In genomic region chr17:35978811-35979400, GRCm38 (mm10) we compare ENCODE assay signal across 8 mouse cellular contexts. TPM values are rescaled to one million over a fixed set of nuclear protein-coding genes. Genes with fewer than 3 reads are reported as not detected.
DNase-seq lines count a peak whose midpoint lies in the region; ATAC-seq and TF ChIP-seq lines count a peak whose summit lies in the region.

No protein-coding gene starts in this region.

- intact Hi-C loops in gastrocnemius, adult 2 months (cut with DNase I) = no loop called here

- H3K4me1 ChIP-seq in limb, embryonic 10.5 days = peaks cover 22% of the 10 kb centered on the region
- H3K4me1 ChIP-seq in midbrain, embryonic 12.5 days = peaks cover 21% of the 10 kb centered on the region

- no peaks in the 10 kb centered on the region for H3K9me3 ChIP-seq in limb, embryonic 10.5 days (replicated peaks)
- no peaks in the 10 kb centered on the region for H3K9me3 ChIP-seq in midbrain, embryonic 12.5 days

- DNase-seq in gastrocnemius, adult 2 months = peak; percentile 87
- DNase-seq in gastrocnemius, adult 8-10 months (ENCODE audit: low spot score in 2 of 2) = no peak
- DNase-seq in A20 (ENCODE audit: low read depth, low spot score) = peak; percentile 97
- peak; percentile 93 for DNase-seq in limb, embryonic 10.5 days (ENCODE audit: low spot score)
- DNase-seq in thymus, postnatal 36 days = peak; percentile 78 to 81

- no peaks in the 10 kb centered on the region for H3K27me3 ChIP-seq in limb, embryonic 10.5 days (ENCODE audit: low read depth, poor library complexity, severe bottlenecking)
- H3K27me3 ChIP-seq in midbrain, embryonic 12.5 days = no peaks in the 10 kb centered on the region

- H3K4me3 ChIP-seq in gastrocnemius, adult 2 months = peak overlapping the region; percentile 96
- peak overlapping the region; percentile 95 for H3K4me3 ChIP-seq in limb, embryonic 10.5 days
- H3K4me3 ChIP-seq in midbrain, embryonic 12.5 days = peak overlapping the region; percentile 94

- peak overlapping the region; percentile 74 for H3K9ac ChIP-seq in midbrain, embryonic 12.5 days (replicated peaks)

- no peak for TF ChIP-seq CTCF in gastrocnemius, adult 2 months (IDR thresholded peaks at IDR 0.05)

- H3K27ac ChIP-seq in gastrocnemius, adult 2 months = peak overlapping the region; percentile 94
- peak overlapping the region; percentile 95 for H3K27ac ChIP-seq in limb, embryonic 10.5 days
- peak overlapping the region; percentile 94 for H3K27ac ChIP-seq in midbrain, embryonic 12.5 days (replicated peaks)

- WGBS in limb, embryonic 10.5 days = under 1% methylated on average over 41 of the region's 41 CpGs
- under 1% methylated on average over 41 of the region's 41 CpGs for WGBS in midbrain, embryonic 12.5 days

- peaks cover 59% of the 10 kb centered on the region for H3K36me3 ChIP-seq in limb, embryonic 10.5 days
- H3K36me3 ChIP-seq in midbrain, embryonic 12.5 days = peaks cover 41% of the 10 kb centered on the region

- H3K4me2 ChIP-seq in midbrain, embryonic 12.5 days (replicated peaks) = peak overlapping the region; percentile 84

- ATAC-seq in common myeloid progenitor, adult 5-6 weeks (replicated peaks; ENCODE audit: low read depth, poor library complexity, severe bottlenecking) = peak; percentile 11
- ATAC-seq in granulocyte monocyte progenitor cell, adult 5-6 weeks (replicated peaks; ENCODE audit: poor library complexity, severe bottlenecking) = peak; percentile 11
- peak; percentile 86 for ATAC-seq in midbrain, embryonic 12.5 days (ENCODE audit: low FRiP score, low read depth)

RNA-seq across cellular contexts. Expression of gene Gnl1, which starts 0.7 kb away (rescaled TPM):
- 10 to 100 TPM; 19.8 to 20.9 TPM for total RNA-seq in gastrocnemius, adult 2 months (2021)
- total RNA-seq in gastrocnemius, adult 8-10 months (2022) = 10 to 100 TPM; 24.1 to 31.8 (median 29.1) TPM
- total RNA-seq in common myeloid progenitor, adult 5-6 weeks (2017) = 23.0 and 23.1 TPM in 2 replicates
- total RNA-seq in granulocyte monocyte progenitor cell, adult 5-6 weeks (2014; fragmentation: Nextera tagmentation) = 21.5 and 21.7 TPM in 2 replicates
- total RNA-seq in granulocyte monocyte progenitor cell, adult 5-6 weeks (2017) = 18.3 and 20.9 TPM in 2 replicates
- polyA plus RNA-seq in limb, embryonic 10.5 days (2016; fragmentation: Nextera tagmentation; extraction: Ambion mirVana) = 61.6 and 63.1 TPM in 2 replicates
- polyA plus RNA-seq in midbrain, embryonic 12.5 days (2016; fragmentation: Nextera tagmentation; extraction: Ambion mirVana) = 48.5 and 52.0 TPM in 2 replicates

RNA-seq across cellular contexts. Expression of gene Prr3, which starts 1.1 kb away (rescaled TPM):
- total RNA-seq in gastrocnemius, adult 2 months (2021) = 1 to 10 TPM; 2.6 to 2.8 TPM
- 1 to 10 TPM; 1.5 to 2.5 (median 1.9) TPM for total RNA-seq in gastrocnemius, adult 8-10 months (2022)
- total RNA-seq in common myeloid progenitor, adult 5-6 weeks (2017) = 8.3 and 9.7 TPM in 2 replicates
- 38.2 and 59.1 TPM in 2 replicates for total RNA-seq in granulocyte monocyte progenitor cell, adult 5-6 weeks (2014; fragmentation: Nextera tagmentation)
- 15.0 and 16.4 TPM in 2 replicates for total RNA-seq in granulocyte monocyte progenitor cell, adult 5-6 weeks (2017)
- polyA plus RNA-seq in limb, embryonic 10.5 days (2016; fragmentation: Nextera tagmentation; extraction: Ambion mirVana) = 44.9 and 49.4 TPM in 2 replicates
- polyA plus RNA-seq in midbrain, embryonic 12.5 days (2016; fragmentation: Nextera tagmentation; extraction: Ambion mirVana) = 49.2 and 53.4 TPM in 2 replicates

RNA-seq across cellular contexts. Expression of gene Abcf1, which starts 9.3 kb away (rescaled TPM):
- total RNA-seq in gastrocnemius, adult 2 months (2021) = 10 to 100 TPM; 72.1 to 74.9 TPM
- total RNA-seq in gastrocnemius, adult 8-10 months (2022) = 10 to 100 TPM; 74.2 to 79.3 (median 78.7) TPM
- total RNA-seq in common myeloid progenitor, adult 5-6 weeks (2017) = 236 and 291 TPM in 2 replicates
- 74.4 and 92.3 TPM in 2 replicates for total RNA-seq in granulocyte monocyte progenitor cell, adult 5-6 weeks (2014; fragmentation: Nextera tagmentation)
- total RNA-seq in granulocyte monocyte progenitor cell, adult 5-6 weeks (2017) = 165 and 231 TPM in 2 replicates
- 98.3 and 109 TPM in 2 replicates for polyA plus RNA-seq in limb, embryonic 10.5 days (2016; fragmentation: Nextera tagmentation; extraction: Ambion mirVana)
- 104 and 118 TPM in 2 replicates for polyA plus RNA-seq in midbrain, embryonic 12.5 days (2016; fragmentation: Nextera tagmentation; extraction: Ambion mirVana)

RNA-seq across cellular contexts. Expression of gene H2-T24, which starts 41.5 kb away (rescaled TPM):
- 1 to 10 TPM; 2.0 to 2.5 TPM for total RNA-seq in gastrocnemius, adult 2 months (2021)
- total RNA-seq in gastrocnemius, adult 8-10 months (2022) = 1 to 10 TPM in 1 of 4 experiments, under 1 TPM in 3; 0.82 to 1.6 (median 0.93) TPM
- total RNA-seq in common myeloid progenitor, adult 5-6 weeks (2017) = 15.3 and 16.4 TPM in 2 replicates
- 2.1 and 4.6 TPM in 2 replicates for total RNA-seq in granulocyte monocyte progenitor cell, adult 5-6 weeks (2014; fragmentation: Nextera tagmentation)
- total RNA-seq in granulocyte monocyte progenitor cell, adult 5-6 weeks (2017) = 7.8 and 8.8 TPM in 2 replicates
- 3.2 and 4.0 TPM in 2 replicates for polyA plus RNA-seq in limb, embryonic 10.5 days (2016; fragmentation: Nextera tagmentation; extraction: Ambion mirVana)
- polyA plus RNA-seq in midbrain, embryonic 12.5 days (2016; fragmentation: Nextera tagmentation; extraction: Ambion mirVana) = 4.1 and 5.0 TPM in 2 replicates

RNA-seq across cellular contexts. Expression of gene H2-T23, which starts 53.7 kb away (rescaled TPM):
- 1 to 10 TPM; 6.3 to 9.2 TPM for total RNA-seq in gastrocnemius, adult 2 months (2021)
- 1 to 10 TPM; 5.6 to 9.3 (median 7.1) TPM for total RNA-seq in gastrocnemius, adult 8-10 months (2022)
- 128 and 151 TPM in 2 replicates for total RNA-seq in common myeloid progenitor, adult 5-6 weeks (2017)
- total RNA-seq in granulocyte monocyte progenitor cell, adult 5-6 weeks (2014; fragmentation: Nextera tagmentation) = 49.1 and 55.7 TPM in 2 replicates
- total RNA-seq in granulocyte monocyte progenitor cell, adult 5-6 weeks (2017) = 48.6 and 62.5 TPM in 2 replicates
- 1.2 and 1.5 TPM in 2 replicates for polyA plus RNA-seq in limb, embryonic 10.5 days (2016; fragmentation: Nextera tagmentation; extraction: Ambion mirVana)
- 4.2 and 6.1 TPM in 2 replicates for polyA plus RNA-seq in midbrain, embryonic 12.5 days (2016; fragmentation: Nextera tagmentation; extraction: Ambion mirVana)

Comparison
In these comparisons a context has a peak if more than half of its experiments do, and no peak if none do; other contexts are left out.
1. DNase-seq: peak in gastrocnemius, adult 2 months (single experiment), A20 (single experiment), limb, embryonic 10.5 days (single experiment) and thymus, postnatal 36 days (2 of 2); none in gastrocnemius, adult 8-10 months (0 of 2).
2. ATAC-seq: peak in every context shown above with its lines; median percentile 86 in midbrain, embryonic 12.5 days; 11 in common myeloid progenitor, adult 5-6 weeks; 11 in granulocyte monocyte progenitor cell, adult 5-6 weeks.
3. Peak in every context shown above with its lines, with median percentiles within 50 percentile points of each other: H3K27ac ChIP-seq and H3K4me3 ChIP-seq.